Mouse (Mus musculus): ENCODE results near the gene Kcnk16. TPM values are rescaled to one million over a fixed set of nuclear protein-coding genes. Genes with fewer than 3 reads are reported as not detected.

The Kcnk16 gene
- polyA plus RNA-seq, 1 experiment: not detected

GRCm38 (mm10) chr14:20245318-20245717 is 23.7 kb downstream of the Kcnk16 start:
- no peak for TF ChIP-seq GATA1 (IDR thresholded peaks at IDR 0.05; ENCODE audit: low read length)

- TF ChIP-seq GATA1 (IDR thresholded peaks at IDR 0.05; ENCODE audit: low read length): no peak
Observed at GRCm38 (mm10) chr14:20243158-20243557, 25.8 kb downstream of the Kcnk16 start.

- TF ChIP-seq GATA1 (IDR thresholded peaks at IDR 0.05; ENCODE audit: low read length): no peak
Observed at GRCm38 (mm10) chr14:20242454-20242853, 26.5 kb downstream of the Kcnk16 start.

GRCm38 (mm10) chr14:20234403-20234802 is 34.6 kb downstream of the Kcnk16 start:
- no peak for TF ChIP-seq GATA1 (IDR thresholded peaks at IDR 0.05; ENCODE audit: low read length)

GRCm38 (mm10) chr14:20233016-20233980 is 35.7 kb downstream of the Kcnk16 start:
- no peak for TF ChIP-seq GATA1 (IDR thresholded peaks at IDR 0.05; ENCODE audit: low read length)

- no peak for TF ChIP-seq GATA1 (IDR thresholded peaks at IDR 0.05; ENCODE audit: low read length)
Observed at GRCm38 (mm10) chr14:20230063-20230491, 38.9 kb downstream of the Kcnk16 start.

- TF ChIP-seq GATA1 (IDR thresholded peaks at IDR 0.05; ENCODE audit: low read length): no peak
Observed at GRCm38 (mm10) chr14:20229437-20229836, 39.6 kb downstream of the Kcnk16 start.

GRCm38 (mm10) chr14:20228336-20228735 is 40.7 kb downstream of the Kcnk16 start:
- TF ChIP-seq GATA1 (IDR thresholded peaks at IDR 0.05; ENCODE audit: low read length): no peak

GRCm38 (mm10) chr14:20226982-20227381 is 42.0 kb downstream of the Kcnk16 start:
- no peak for TF ChIP-seq GATA1 (IDR thresholded peaks at IDR 0.05; ENCODE audit: low read length)

- TF ChIP-seq GATA1 (IDR thresholded peaks at IDR 0.05; ENCODE audit: low read length): no peak
Observed at GRCm38 (mm10) chr14:20226488-20226887, 42.5 kb downstream of the Kcnk16 start.

GRCm38 (mm10) chr14:20225525-20225924 is 43.5 kb downstream of the Kcnk16 start:
- TF ChIP-seq GATA1 (IDR thresholded peaks at IDR 0.05; ENCODE audit: low read length): no peak

- TF ChIP-seq GATA1 (IDR thresholded peaks at IDR 0.05; ENCODE audit: low read length): no peak
Observed at GRCm38 (mm10) chr14:20224576-20225218, 44.3 kb downstream of the Kcnk16 start.

- no peak for TF ChIP-seq GATA1 (IDR thresholded peaks at IDR 0.05; ENCODE audit: low read length)
Observed at GRCm38 (mm10) chr14:20224163-20224562, 44.8 kb downstream of the Kcnk16 start.

GRCm38 (mm10) chr14:20223253-20223652 is 45.7 kb downstream of the Kcnk16 start:
- TF ChIP-seq GATA1 (IDR thresholded peaks at IDR 0.05; ENCODE audit: low read length): no peak

GRCm38 (mm10) chr14:20221083-20221482 is 47.9 kb downstream of the Kcnk16 start:
- TF ChIP-seq GATA1 (IDR thresholded peaks at IDR 0.05; ENCODE audit: low read length): no peak

GRCm38 (mm10) chr14:20219849-20220248 is 49.1 kb downstream of the Kcnk16 start:
- no peak for TF ChIP-seq GATA1 (IDR thresholded peaks at IDR 0.05; ENCODE audit: low read length)
